Mouse (Mus musculus) forebrain, postnatal 0 days (tissue): ENCODE measurements around the gene Gsap. TPM values are rescaled to one million over a fixed set of nuclear protein-coding genes. Genes with fewer than 3 reads are reported as not detected.

ENCODE experiments used
- ATAC-seq: fragments of 200-750 bp; cut with Nextera tagmentation; 2 replicates; pipeline ENCODE4 v1.8.0; 2017; ENCODE audit warnings: mild to moderate bottlenecking, moderate library complexity
- DNase-seq: peaks from one replicate; pipeline ENCODE4 v3.0.0-alpha.2; 2015
- H3K27ac ChIP-seq: fragments of 300-500 bp; sonication (generic); 2 replicates; pipeline ENCODE4 v1.5.1; 2014; ENCODE audit warnings: low read depth, mild to moderate bottlenecking, antibody characterized with exemption, low read length, moderate library complexity, mixed read lengths
- H3K27me3 ChIP-seq: fragments of 300-500 bp; sonication (generic); 2 replicates; pipeline ENCODE4 v1.6.1; 2014; ENCODE audit warnings: mild to moderate bottlenecking, low read length, mixed read lengths; ENCODE audit not compliant: insufficient read depth
- H3K36me3 ChIP-seq: fragments of 300-500 bp; sonication (generic); 2 replicates; pipeline ENCODE4 v1.6.1; 2014; ENCODE audit warnings: mild to moderate bottlenecking, moderate library complexity; ENCODE audit not compliant: insufficient read depth
- H3K4me1 ChIP-seq: fragments of 300-500 bp; sonication (generic); 2 replicates; pipeline ENCODE4 v1.6.1; 2014; ENCODE audit warnings: antibody characterized with exemption; ENCODE audit not compliant: insufficient read depth
- H3K4me2 ChIP-seq: fragments of 300-500 bp; sonication (generic); 2 replicates; pipeline ENCODE4 v1.6.1; 2014; ENCODE audit warnings: low read depth, mild to moderate bottlenecking, moderate library complexity
- H3K4me3 ChIP-seq: fragments of 300-500 bp; sonication (generic); 2 replicates; pipeline ENCODE4 v1.5.1; 2014; ENCODE audit warnings: low read depth, low read length, mixed read lengths
- H3K9ac ChIP-seq: fragments of 300-500 bp; sonication (generic); 2 replicates; pipeline ENCODE4 v1.6.1; 2014; ENCODE audit warnings: mild to moderate bottlenecking
- H3K9me3 ChIP-seq: fragments of 300-500 bp; sonication (generic); 2 replicates; pipeline ENCODE4 v1.6.1; 2016; ENCODE audit warnings: low read length
- CTCF ChIP-seq: sonication (generic); IDR thresholded peaks from 2 replicates; pipeline ENCODE4 v1.5.1; 2016; ENCODE audit warnings: antibody characterized with exemption, control low read depth, low read depth
- WGBS: fragments of 180-500 bp; shearing (Covaris S2); extraction: QIAGEN DNeasy Blood & Tissue Kit; methylation state at CpG from one replicate; pipeline ENCODE4 v1.1.7; 2014; 5-methylcytosine and 5-hydroxymethylcytosine counted together
- polyA plus RNA-seq: library from polyadenylated mRNA; unstranded; fragments of >200 nt; fragmentation: Nextera tagmentation; extraction: Ambion mirVana; gene quantifications from 2 replicates; pipeline ENCODE4 v1.2.1, GENCODE M21; 2015
- total RNA-seq: library from RNA; depleted of rRNA; stranded (reverse); fragments of >200 nt; gene quantifications from 2 replicates; pipeline ENCODE4 v1.2.3, GENCODE M21; 2014; rRNA removed

Gsap gene
- total and polyA plus RNA-seq, 2 experiments from 2014 or later, result 7.7 to 9.4 TPM

DNA sequence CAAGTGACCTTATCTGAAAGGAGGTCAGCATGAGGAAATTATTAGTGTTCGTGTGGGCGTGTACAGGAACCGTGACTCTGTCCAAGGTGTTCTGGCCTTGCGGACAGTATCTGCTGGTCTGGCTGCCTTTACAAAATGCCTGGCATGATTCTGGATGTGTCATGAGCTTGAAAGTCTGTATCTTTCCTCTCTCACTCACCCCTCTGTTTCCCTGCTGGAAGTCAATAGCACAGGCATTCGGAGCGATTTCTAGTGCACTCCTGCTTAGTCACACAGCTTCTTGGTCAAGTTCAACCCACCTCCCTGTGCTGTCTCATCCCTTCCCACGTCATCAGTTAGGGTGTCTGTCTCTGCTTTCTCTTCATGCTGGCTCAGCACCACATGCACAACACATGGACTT lies 162.3 kb downstream of the Gsap start:
- H3K9me3 ChIP-seq, result no peaks in the 10 kb centered on the region
- no peak overlapping the region for H3K4me3 ChIP-seq
- no peak overlapping the region for H3K27ac ChIP-seq
- WGBS, result 91% methylated on average over 7 of the region's 7 CpGs
- no peaks in the 10 kb centered on the region for H3K4me1 ChIP-seq
- ATAC-seq, result no peak
- no peaks in the 10 kb centered on the region for H3K36me3 ChIP-seq
- no peaks in the 10 kb centered on the region for H3K27me3 ChIP-seq
- DNase-seq, result no peak
- no peak for TF ChIP-seq CTCF
- H3K9ac ChIP-seq, result no peak overlapping the region
- H3K4me2 ChIP-seq, result no peak overlapping the region

DNA sequence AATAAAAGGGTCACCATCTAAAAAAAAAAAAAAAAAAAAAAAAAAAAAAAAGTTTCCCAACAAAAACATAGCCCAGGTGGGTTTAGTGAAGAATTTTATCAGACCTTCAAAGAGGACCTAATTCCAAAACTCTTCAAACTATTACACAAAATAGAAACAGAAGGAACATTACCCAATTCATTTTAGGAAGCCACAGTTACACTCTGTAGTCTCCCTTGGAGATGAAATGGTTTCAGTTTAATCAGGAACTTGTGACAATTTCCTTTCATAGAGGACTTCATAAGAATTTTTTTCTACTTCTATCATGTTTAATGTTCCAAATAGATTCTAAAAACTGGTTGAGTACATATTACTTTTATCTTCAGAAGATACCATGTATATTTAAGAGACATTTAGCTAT lies 165.6 kb downstream of the Gsap start:
- H3K9ac ChIP-seq, result no peak overlapping the region
- DNase-seq, result no peak
- H3K27me3 ChIP-seq, result no peaks in the 10 kb centered on the region
- no peak for ATAC-seq
- no peak overlapping the region for H3K27ac ChIP-seq
- H3K4me3 ChIP-seq, result no peak overlapping the region
- no peak for TF ChIP-seq CTCF
- no peaks in the 10 kb centered on the region for H3K9me3 ChIP-seq
- no peaks in the 10 kb centered on the region for H3K4me1 ChIP-seq
- no peaks in the 10 kb centered on the region for H3K36me3 ChIP-seq
- H3K4me2 ChIP-seq, result no peak overlapping the region

DNA sequence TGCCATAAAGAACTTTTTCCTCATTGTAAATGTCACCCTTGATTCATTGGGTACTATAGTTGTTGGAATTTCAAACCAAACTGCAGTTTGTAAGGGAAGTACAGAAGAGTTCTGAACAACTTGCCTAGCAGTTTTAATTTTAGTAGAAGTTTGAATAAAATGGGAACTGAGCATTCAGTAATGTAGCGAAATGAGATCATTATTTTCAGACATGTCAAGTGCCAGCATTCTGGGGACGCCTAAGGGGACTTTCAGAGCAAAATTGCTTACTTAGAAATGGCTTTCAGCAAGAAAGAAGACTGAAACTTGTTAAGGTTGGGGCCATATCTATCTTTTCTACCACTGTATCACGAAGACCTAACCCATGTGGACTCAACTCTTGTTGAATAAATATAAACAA lies 172.6 kb downstream of the Gsap start:
- WGBS, result 76% methylated on average over 3 of the region's 3 CpGs
- no peak for TF ChIP-seq CTCF
- Histone ChIP-seq H3K4me1 (no peaks in the 10 kb centered on the region), H3K27ac (no peak overlapping the region), H3K9ac (no peak overlapping the region), H3K4me3 (no peak overlapping the region), H3K27me3 (no peaks in the 10 kb centered on the region), H3K9me3 (no peaks in the 10 kb centered on the region), H3K4me2 (no peak overlapping the region), H3K36me3 (no peaks in the 10 kb centered on the region)
- ATAC-seq (no peak), DNase-seq (no peak)

DNA sequence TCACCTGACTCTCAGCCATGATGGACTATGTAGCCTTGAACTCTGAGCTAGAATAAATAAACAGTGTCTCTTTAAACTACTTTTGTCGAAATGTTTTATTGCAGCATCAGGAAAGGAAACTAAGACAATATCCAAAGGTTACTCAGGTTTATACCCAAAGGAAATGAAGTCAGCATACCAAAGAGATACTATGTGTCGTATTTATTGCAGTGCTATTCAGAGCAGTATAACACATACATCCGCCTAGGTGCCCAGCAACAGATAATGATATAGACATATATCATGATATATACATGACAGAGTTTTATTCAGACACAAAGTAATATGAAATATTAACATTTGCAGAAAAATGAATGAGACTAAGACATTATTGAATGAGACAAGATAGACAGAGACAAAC lies 177.3 kb downstream of the Gsap start:
- Histone ChIP-seq H3K4me2 (no peak overlapping the region), H3K4me3 (no peak overlapping the region), H3K27me3 (no peaks in the 10 kb centered on the region), H3K36me3 (no peaks in the 10 kb centered on the region), H3K9ac (no peak overlapping the region), H3K4me1 (no peaks in the 10 kb centered on the region), H3K9me3 (no peaks in the 10 kb centered on the region), H3K27ac (no peak overlapping the region)
- 96% methylated on average over 3 of the region's 3 CpGs for WGBS
- DNase-seq (no peak), ATAC-seq (no peak)
- no peak for TF ChIP-seq CTCF

Other genes starting within 250 kb of the Gsap start
- 5.3 and 5.4 TPM in 2 replicates for gene Rsbn1l, start 229.9 kb upstream of the Gsap start, total RNA-seq
- gene Rsbn1l, start 229.9 kb upstream of the Gsap start, polyA plus RNA-seq, result 3.0 and 3.1 TPM in 2 replicates
- gene Ptpn12, start 130.3 kb upstream of the Gsap start, total RNA-seq, result 27.7 and 31.8 TPM in 2 replicates
- gene Ptpn12, start 130.3 kb upstream of the Gsap start, polyA plus RNA-seq, result 10.9 and 12.1 TPM in 2 replicates
- gene Fgl2, start 186.4 kb downstream of the Gsap start, total RNA-seq, result 3.2 and 4.1 TPM in 2 replicates
- 0.70 and 1.1 TPM in 2 replicates for gene Fgl2, start 186.4 kb downstream of the Gsap start, polyA plus RNA-seq
- gene Ccdc146, start 238.4 kb downstream of the Gsap start, total RNA-seq, result 0.77 and 1.1 TPM in 2 replicates
- gene Ccdc146, start 238.4 kb downstream of the Gsap start, polyA plus RNA-seq, result 0.62 and 1.7 TPM in 2 replicates
- 11.1 and 14.2 TPM in 2 replicates for gene Fam185a, start 238.7 kb downstream of the Gsap start, total RNA-seq
- gene Fam185a, start 238.7 kb downstream of the Gsap start, polyA plus RNA-seq, result 7.6 and 10.5 TPM in 2 replicates